In genomic region chr10:128083688-128084087, GRCm38 (mm10) we compare ENCODE assay signal across 7 mouse cellular contexts. TPM values are rescaled to one million over a fixed set of nuclear protein-coding genes. Genes with fewer than 3 reads are reported as not detected.
DNase-seq lines count a peak whose midpoint lies in the region; ATAC-seq and TF ChIP-seq lines count a peak whose summit lies in the region.

No protein-coding gene starts in this region.

- peak overlapping the region; percentile 77 for H3K4me2 ChIP-seq in intestine, embryonic 15.5 days (replicated peaks)

- no peak for ATAC-seq in intestine, embryonic 15.5 days
- ATAC-seq in megakaryocyte, adult 5-6 weeks (ENCODE audit: poor library complexity, severe bottlenecking) = peak; percentile 0; the same call in 1 of the 2 replicates

- peak overlapping the region; percentile 94 for H3K9ac ChIP-seq in intestine, embryonic 15.5 days

- no peak for TF ChIP-seq CTCF in bone marrow macrophage, adult 2 months (IDR thresholded peaks at IDR 0.05; ENCODE audit: low read depth, low read length)
- TF ChIP-seq CTCF in embryonic fibroblast, embryonic 13.5 days (IDR thresholded peaks at IDR 0.05; ENCODE audit: borderline replicate concordance, insufficient read depth, low read length) = no peak

- H3K36me3 ChIP-seq in intestine, embryonic 15.5 days = peaks cover 29% of the 10 kb centered on the region

- under 1% methylated on average over 22 of the region's 22 CpGs for WGBS in intestine, embryonic 15.5 days

- no peaks in the 10 kb centered on the region for H3K9me3 ChIP-seq in intestine, embryonic 15.5 days

- H3K4me1 ChIP-seq in bone marrow macrophage, adult 2 months (ENCODE audit: control insufficient read depth, insufficient read depth, low read length) = peaks cover 8% of the 10 kb centered on the region
- H3K4me1 ChIP-seq in embryonic fibroblast, embryonic 13.5 days (ENCODE audit: control insufficient read depth, insufficient read depth, low read length) = peaks cover 2% of the 10 kb centered on the region; the same call in 1 of the 2 replicates
- 0 out of 2 replicates have a peak, but pooled peaks cover 10% of the 10 kb centered on the region for H3K4me1 ChIP-seq in intestine, embryonic 15.5 days (replicated peaks)

- no peak for TF ChIP-seq POLR2A in bone marrow macrophage, adult 2 months (IDR thresholded peaks at IDR 0.05; ENCODE audit: borderline replicate concordance, low read depth, low read length)
- 0 out of 2 replicates have a peak, but pooled peaks have one; percentile 11 for TF ChIP-seq POLR2A in embryonic fibroblast, embryonic 13.5 days (IDR thresholded peaks at IDR 0.05; ENCODE audit: low read depth, low read length)

- peak overlapping the region; percentile 74 for H3K27ac ChIP-seq in bone marrow macrophage, adult 2 months (ENCODE audit: insufficient read depth, low read depth, low read length)
- H3K27ac ChIP-seq in embryonic fibroblast, embryonic 13.5 days (ENCODE audit: insufficient read depth, low read length) = peak overlapping the region; percentile 34; the same call in 1 of the 2 replicates
- peak overlapping the region; percentile 85 for H3K27ac ChIP-seq in intestine, embryonic 15.5 days

- DNase-seq in ovary, postnatal 10 days (ENCODE audit: low spot score) = peak; percentile 26
- no peak for DNase-seq in ovary, postnatal 36 days (ENCODE audit: low spot score)
- DNase-seq in testis, postnatal 10 days (ENCODE audit: low spot score) = peak; percentile 58

- no peaks in the 10 kb centered on the region for H3K27me3 ChIP-seq in intestine, embryonic 15.5 days (replicated peaks)

- H3K4me3 ChIP-seq in bone marrow macrophage, adult 2 months (ENCODE audit: insufficient read depth, low read length) = peak overlapping the region; percentile 87
- H3K4me3 ChIP-seq in embryonic fibroblast, embryonic 13.5 days (ENCODE audit: insufficient read depth, low read length) = peak overlapping the region; percentile 93
- peak overlapping the region; percentile 84 for H3K4me3 ChIP-seq in intestine, embryonic 15.5 days (replicated peaks)

RNA-seq across cellular contexts. Expression of gene Atp5b, which starts 0.6 kb away (rescaled TPM):
- 483 and 528 TPM in 2 replicates for polyA plus RNA-seq in bone marrow macrophage, adult 2 months (2012; ENCODE audit: insufficient read depth, insufficient read length, missing spikeins)
- 979 and 1,112 TPM in 2 replicates for polyA plus RNA-seq in embryonic fibroblast, embryonic 13.5 days (2011; ENCODE audit: insufficient read length, low read depth, missing spikeins)
- 3,029 and 3,109 TPM in 2 replicates for polyA plus RNA-seq in intestine, embryonic 15.5 days (2015; fragmentation: Nextera tagmentation; extraction: Ambion mirVana)
- 902 and 936 TPM in 2 replicates for total RNA-seq in megakaryocyte, adult 5-6 weeks (2015)
- total RNA-seq in megakaryocyte, adult 5-6 weeks (2017) = 1,533 and 1,600 TPM in 2 replicates

RNA-seq across cellular contexts. Expression of gene Baz2a, which starts 7.7 kb away (rescaled TPM):
- 49.0 and 52.9 TPM in 2 replicates for polyA plus RNA-seq in bone marrow macrophage, adult 2 months (2012; ENCODE audit: insufficient read depth, insufficient read length, missing spikeins)
- 32.4 and 36.8 TPM in 2 replicates for polyA plus RNA-seq in embryonic fibroblast, embryonic 13.5 days (2011; ENCODE audit: insufficient read length, low read depth, missing spikeins)
- 11.7 and 12.5 TPM in 2 replicates for polyA plus RNA-seq in intestine, embryonic 15.5 days (2015; fragmentation: Nextera tagmentation; extraction: Ambion mirVana)
- 51.3 and 53.5 TPM in 2 replicates for total RNA-seq in megakaryocyte, adult 5-6 weeks (2015)
- 21.3 and 27.4 TPM in 2 replicates for total RNA-seq in megakaryocyte, adult 5-6 weeks (2017)

RNA-seq across cellular contexts. Expression of gene Ptges3, which starts 24.9 kb away (rescaled TPM):
- polyA plus RNA-seq in bone marrow macrophage, adult 2 months (2012; ENCODE audit: insufficient read depth, insufficient read length, missing spikeins) = 152 and 160 TPM in 2 replicates
- 270 and 308 TPM in 2 replicates for polyA plus RNA-seq in embryonic fibroblast, embryonic 13.5 days (2011; ENCODE audit: insufficient read length, low read depth, missing spikeins)
- 482 and 586 TPM in 2 replicates for polyA plus RNA-seq in intestine, embryonic 15.5 days (2015; fragmentation: Nextera tagmentation; extraction: Ambion mirVana)
- total RNA-seq in megakaryocyte, adult 5-6 weeks (2015) = 118 and 120 TPM in 2 replicates
- total RNA-seq in megakaryocyte, adult 5-6 weeks (2017) = 140 and 162 TPM in 2 replicates

RNA-seq across cellular contexts. Expression of gene Naca, which starts 48.3 kb away (rescaled TPM):
- polyA plus RNA-seq in bone marrow macrophage, adult 2 months (2012; ENCODE audit: insufficient read depth, insufficient read length, missing spikeins) = 540 and 609 TPM in 2 replicates
- polyA plus RNA-seq in embryonic fibroblast, embryonic 13.5 days (2011; ENCODE audit: insufficient read length, low read depth, missing spikeins) = 887 and 940 TPM in 2 replicates
- polyA plus RNA-seq in intestine, embryonic 15.5 days (2015; fragmentation: Nextera tagmentation; extraction: Ambion mirVana) = 779 and 830 TPM in 2 replicates
- 699 and 796 TPM in 2 replicates for total RNA-seq in megakaryocyte, adult 5-6 weeks (2015)
- total RNA-seq in megakaryocyte, adult 5-6 weeks (2017) = 1,510 and 1,709 TPM in 2 replicates

Comparison
In these comparisons a context has a peak if more than half of its experiments do, and no peak if none do; other contexts are left out.
1. H3K27ac ChIP-seq: peak in every context shown above with its lines; median percentile 85 in intestine, embryonic 15.5 days; 74 in bone marrow macrophage, adult 2 months; 34 in embryonic fibroblast, embryonic 13.5 days.